Mouse (Mus musculus) lung, postnatal 0 days (tissue): ENCODE data around the gene Zfyve26. TPM values are rescaled to one million over a fixed set of nuclear protein-coding genes. Genes with fewer than 3 reads are reported as not detected.
A peak's percentile ranks its signal among the peaks of the same experiment; 100 is the strongest.
"Not testable (repeated sequence)": the region's sequence is repeated elsewhere in the genome, so short reads cannot be mapped to it uniquely, and the experiment has no call there.

Source experiments
- ATAC-seq: fragments of 200-750 bp; cut with Nextera tagmentation; 2 replicates; pipeline ENCODE4 v1.8.0; 2017; ENCODE audit warnings: moderate library complexity
- DNase-seq: peaks from one replicate; pipeline ENCODE4 v3.0.0-alpha.2; 2016; ENCODE audit warnings: low spot score
- H3K27ac ChIP-seq: fragments of 300-500 bp; sonication (generic); 2 replicates; pipeline ENCODE4 v1.5.1; 2014; ENCODE audit warnings: antibody characterized with exemption, mild to moderate bottlenecking, low read length, mixed read lengths
- H3K27me3 ChIP-seq: fragments of 300-500 bp; sonication (generic); replicated peaks from 2 replicates; pipeline ENCODE4 v1.6.1; 2014; ENCODE audit warnings: low read length, mixed read lengths; ENCODE audit not compliant: insufficient read depth
- H3K36me3 ChIP-seq: fragments of 300-500 bp; sonication (generic); 2 replicates; pipeline ENCODE4 v1.6.1; 2014; ENCODE audit warnings: low read length, mixed read lengths; ENCODE audit not compliant: insufficient read depth
- H3K4me1 ChIP-seq: fragments of 300-500 bp; sonication (generic); 2 replicates; pipeline ENCODE4 v1.6.1; 2014; ENCODE audit warnings: antibody characterized with exemption, low read depth, low read length, mixed read lengths; ENCODE audit not compliant: insufficient read depth
- H3K4me2 ChIP-seq: fragments of 300-500 bp; sonication (generic); replicated peaks from 2 replicates; pipeline ENCODE4 v1.6.1; 2014; ENCODE audit warnings: low read depth, mild to moderate bottlenecking, low read length, moderate library complexity, mixed read lengths
- H3K4me3 ChIP-seq: fragments of 300-500 bp; sonication (generic); 2 replicates; pipeline ENCODE4 v1.5.1; 2014; ENCODE audit warnings: low read depth, low read length
- H3K9ac ChIP-seq: fragments of 300-500 bp; sonication (generic); replicated peaks from 2 replicates; pipeline ENCODE4 v1.6.1; 2014; ENCODE audit warnings: low read depth, mild to moderate bottlenecking
- H3K9me3 ChIP-seq: fragments of 300-500 bp; sonication (generic); 2 replicates; pipeline ENCODE4 v1.6.1; 2016; ENCODE audit warnings: low read length, mixed read lengths
- CTCF ChIP-seq: IDR thresholded peaks from 2 replicates; pipeline ENCODE4 v1.5.1; 2016; ENCODE audit warnings: antibody characterized with exemption, mild to moderate bottlenecking
- EP300 ChIP-seq: IDR thresholded peaks from 2 replicates; pipeline ENCODE4 v1.6.1; 2016; ENCODE audit warnings: antibody characterized with exemption, mild to moderate bottlenecking, control low read depth
- WGBS: fragments of 180-500 bp; shearing (Covaris S2); extraction: QIAGEN DNeasy Blood & Tissue Kit; methylation state at CpG from one replicate; pipeline ENCODE4 v1.1.7; 2014; 5-methylcytosine and 5-hydroxymethylcytosine counted together
- polyA plus RNA-seq: library from polyadenylated mRNA; unstranded; fragments of >200 nt; fragmentation: Nextera tagmentation; extraction: Ambion mirVana; gene quantifications from 2 replicates; pipeline ENCODE4 v1.2.1, GENCODE M21; 2015

Zfyve26 gene
- polyA plus RNA-seq, 1 experiment from 2014 or later: 7.0 TPM

GRCm38 (mm10) chr12:79191701-79192100 lies 104.4 kb downstream of the Zfyve26 start:
- Histone ChIP-seq H3K4me2 (peak overlapping the region; percentile 76), H3K4me1 (peaks cover 6% of the 10 kb centered on the region; the same call in 1 of the 2 replicates), H3K36me3 (0 out of 2 replicates have a peak, but pooled peaks cover 9% of the 10 kb centered on the region), H3K4me3 (peak overlapping the region; percentile 51), H3K9me3 (no peaks in the 10 kb centered on the region), H3K27ac (peak overlapping the region; percentile 22; the same call in 1 of the 2 replicates), H3K27me3 (no peaks in the 10 kb centered on the region), H3K9ac (0 out of 2 replicates have a peak overlapping the region, but pooled peaks have one; percentile 27)
- peak; percentile 89 for ATAC-seq
- peak; percentile 92 for DNase-seq
- WGBS: 5% methylated on average over 14 of the region's 14 CpGs
- TF ChIP-seq CTCF: peak; percentile 75
- no peak for TF ChIP-seq EP300

DNA sequence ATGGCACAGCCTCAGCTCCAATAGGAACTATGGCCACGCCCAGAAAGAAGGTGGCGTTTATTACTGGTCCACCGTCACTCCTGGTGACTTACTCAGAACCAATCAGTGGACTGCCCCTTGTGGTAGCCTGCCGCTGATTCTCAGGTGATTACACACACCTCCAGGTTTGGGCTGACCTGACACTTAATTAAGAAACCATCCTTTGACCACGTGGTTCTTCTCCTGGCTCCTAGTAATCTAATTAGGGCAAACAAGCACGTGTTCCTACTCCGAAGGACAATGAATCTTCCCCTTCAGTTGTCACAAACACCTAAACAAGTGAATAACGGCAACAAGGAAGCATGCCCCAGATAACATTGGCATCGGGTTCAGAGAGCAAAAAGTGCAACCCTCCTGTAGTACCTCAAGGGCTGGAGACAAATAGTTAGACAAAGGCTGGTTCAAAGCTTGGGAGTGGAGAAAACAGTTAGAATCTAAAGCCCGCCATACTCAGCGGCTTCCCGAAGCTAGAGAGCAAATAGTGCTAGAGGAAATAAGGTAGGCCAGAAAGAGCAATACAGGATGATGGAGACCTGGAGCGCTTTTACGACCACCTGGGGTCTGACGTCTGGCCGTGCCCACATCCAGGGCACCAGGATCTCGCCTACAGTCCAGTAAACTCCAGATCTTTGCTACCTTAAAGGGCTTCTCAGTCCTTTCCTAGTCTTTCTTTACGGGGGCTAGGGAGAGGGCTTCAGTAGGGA lies 105.0 kb downstream of the Zfyve26 start:
- Histone ChIP-seq H3K9ac (peak overlapping the region; percentile 27; the same call in 1 of the 2 replicates), H3K9me3 (no peaks in the 10 kb centered on the region), H3K27me3 (no peaks in the 10 kb centered on the region), H3K36me3 (0 out of 2 replicates have a peak, but pooled peaks cover 9% of the 10 kb centered on the region), H3K4me2 (peak overlapping the region; percentile 76), H3K4me1 (peaks cover 6% of the 10 kb centered on the region; the same call in 1 of the 2 replicates), H3K27ac (peak overlapping the region; percentile 22), H3K4me3 (peak overlapping the region; percentile 51)
- DNase-seq (peak; percentile 76), ATAC-seq (peak; percentile 91)
- under 1% methylated on average over 18 of the region's 18 CpGs for WGBS
- TF ChIP-seq CTCF: peak; percentile 43
- TF ChIP-seq EP300: no peak

DNA sequence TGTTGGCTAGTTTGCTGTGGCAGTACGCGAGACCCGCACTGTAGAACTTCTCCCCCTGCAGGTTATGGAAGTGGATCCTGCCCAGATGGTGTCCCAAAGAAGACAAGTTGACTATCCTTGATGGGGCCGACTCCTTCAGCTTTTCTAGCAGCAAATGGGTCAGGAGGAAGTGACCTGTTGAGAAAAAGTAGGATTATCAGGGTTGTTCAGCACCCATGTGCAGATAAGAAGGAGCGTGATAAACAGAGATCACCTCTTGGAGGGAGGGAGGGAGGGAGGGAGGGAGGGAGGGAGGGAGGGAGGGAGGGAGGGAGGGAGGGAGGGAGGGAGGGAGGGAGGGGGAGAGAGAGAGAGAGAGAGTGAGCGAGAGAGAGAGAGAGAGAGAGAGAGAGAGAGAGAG lies 110.9 kb downstream of the Zfyve26 start:
- not testable (repeated sequence) for H3K9me3 ChIP-seq, H3K9ac ChIP-seq, ATAC-seq, H3K4me2 ChIP-seq, DNase-seq, H3K4me1 ChIP-seq, H3K4me3 ChIP-seq, H3K27ac ChIP-seq, H3K27me3 ChIP-seq
- 84% methylated on average over 4 of the region's 6 CpGs for WGBS
- H3K36me3 ChIP-seq: peaks cover 27% of the 10 kb centered on the region

Other genes with a start within 250 kb of the Zfyve26 start
- 14.8 and 15.7 TPM in 2 replicates for gene Pigh, start 206.7 kb downstream of the Zfyve26 start, polyA plus RNA-seq
- 19.1 and 24.8 TPM in 2 replicates for gene Arg2, start 165.5 kb downstream of the Zfyve26 start, polyA plus RNA-seq
- gene Vti1b, start 123.6 kb downstream of the Zfyve26 start, polyA plus RNA-seq: 78.5 and 80.6 TPM in 2 replicates
- 15.5 and 16.7 TPM in 2 replicates for gene Rdh11, start 104.0 kb downstream of the Zfyve26 start, polyA plus RNA-seq
- gene Rdh12, start 87.4 kb downstream of the Zfyve26 start, polyA plus RNA-seq: 0.61 and 0.69 TPM in 2 replicates
- 1.3 and 1.5 TPM in 2 replicates for gene Rad51b, start 978 bp upstream of the Zfyve26 start, polyA plus RNA-seq